Mouse (Mus musculus): ENCODE data around the gene Fam234a. TPM values are rescaled to one million over a fixed set of nuclear protein-coding genes. Genes with fewer than 3 reads are reported as not detected.

The Fam234a gene
- total and polyA plus RNA-seq, 3 experiments: 0.10 TPM; not detected in 2

GRCm38 (mm10) chr17:26207686-26208085, 36.4 kb downstream of the Fam234a start, which contains the start of gene Arhgdig:
Gene Arhgdig (minus strand): TSS chr17:26207786.
- no peaks in the 10 kb centered on the region for H3K9me3 ChIP-seq (replicated peaks; ENCODE audit: insufficient read depth, low read length)
- no peaks in the 10 kb centered on the region for H3K4me1 ChIP-seq (ENCODE audit: control insufficient read depth in 1 of 2, insufficient read depth in 2 of 2, low read length in 2 of 2)
- H3K27me3 ChIP-seq (ENCODE audit: control insufficient read depth in 1 of 2, insufficient read depth in 2 of 2, low read length in 2 of 2): no peaks in the 10 kb centered on the region
- DNase-seq (ENCODE audit: low read depth, low spot score): no peak
- no peaks in the 10 kb centered on the region for H3K36me3 ChIP-seq (ENCODE audit: control insufficient read depth in 1 of 2, insufficient read depth in 2 of 2, low read length in 2 of 2)
- no peak within 1 kb of the TSS for H3K9ac ChIP-seq (ENCODE audit: control insufficient read depth, low read depth, low read length, poor library complexity, severe bottlenecking)
- TF ChIP-seq BHLHE40 (IDR thresholded peaks at IDR 0.05; ENCODE audit: borderline replicate concordance, low read depth, low read length) (no peak), MXI1 (IDR thresholded peaks at IDR 0.05; ENCODE audit: low read depth, low read length) (no peak), MAFK (IDR thresholded peaks at IDR 0.05; ENCODE audit: borderline replicate concordance, low read depth, low read length) (no peak), MYC (IDR thresholded peaks at IDR 0.05; ENCODE audit: low read depth, low read length) (no peak), ETS1 (IDR thresholded peaks at IDR 0.05; ENCODE audit: low read depth, low read length) (no peak), EP300 (IDR thresholded peaks at IDR 0.05; ENCODE audit: low read depth in 1 of 2, low read length in 2 of 2) (no peak), SIN3A (IDR thresholded peaks at IDR 0.05; ENCODE audit: low read length) (no peak), JUND (IDR thresholded peaks at IDR 0.05; ENCODE audit: low read depth, low read length) (no peak), ZMIZ1 (IDR thresholded peaks at IDR 0.05; ENCODE audit: low read depth, low read length) (no peak), MAX (IDR thresholded peaks at IDR 0.05; ENCODE audit: low read length) (no peak), MAZ (IDR thresholded peaks at IDR 0.05; ENCODE audit: low read depth, low read length) (no peak), ELF1 (IDR thresholded peaks at IDR 0.05; ENCODE audit: low read depth, low read length) (no peak), NELFE (IDR thresholded peaks at IDR 0.05; ENCODE audit: low read depth, low read length) (no peak), TBP (IDR thresholded peaks at IDR 0.05; ENCODE audit: low read depth, low read length) (no peak), E2F4 (IDR thresholded peaks at IDR 0.05; ENCODE audit: borderline replicate concordance, low read depth, low read length) (no peak), RCOR1 (IDR thresholded peaks at IDR 0.05; ENCODE audit: low read depth, low read length) (no peak)
- no peaks in the 10 kb centered on the region for H3K79me2 ChIP-seq (ENCODE audit: control insufficient read depth, insufficient read depth, low read length, poor library complexity)
- H3K4me3 ChIP-seq (ENCODE audit: control insufficient read depth in 1 of 2, insufficient read depth in 1 of 2, low read depth in 2 of 2, low read length in 2 of 2): no peak within 1 kb of the TSS
- no peak within 1 kb of the TSS for H3K27ac ChIP-seq (ENCODE audit: control insufficient read depth, low read depth, low read length)

- H3K36me3 ChIP-seq (ENCODE audit: control insufficient read depth in 1 of 2, insufficient read depth in 2 of 2, low read length in 2 of 2): no peaks in the 10 kb centered on the region; a peak in 1 of 4 replicates
- H3K27me3 ChIP-seq (ENCODE audit: control insufficient read depth in 1 of 2, insufficient read depth in 2 of 2, low read length in 2 of 2): no peaks in the 10 kb centered on the region
Measured at GRCm38 (mm10) chr17:26206392-26206791, 37.6 kb downstream of the Fam234a start.

More at GRCm38 (mm10) chr17:26206392-26206791, 37.6 kb downstream of the Fam234a start:
- H3K79me2 ChIP-seq (ENCODE audit: control insufficient read depth, insufficient read depth, low read length, poor library complexity): no peaks in the 10 kb centered on the region
- TF ChIP-seq ELF1 (IDR thresholded peaks at IDR 0.05; ENCODE audit: low read depth, low read length) (no peak), MAZ (IDR thresholded peaks at IDR 0.05; ENCODE audit: low read depth, low read length) (no peak), POLR2AphosphoS2 (IDR thresholded peaks at IDR 0.05; ENCODE audit: low read length) (no peak), NRF1 (IDR thresholded peaks at IDR 0.05; ENCODE audit: insufficient read depth, low read depth, low read length, poor library complexity, severe bottlenecking) (no peak), SMC3 (IDR thresholded peaks at IDR 0.05; ENCODE audit: low read depth, low read length) (no peak), HCFC1 (IDR thresholded peaks at IDR 0.05; ENCODE audit: low read depth, low read length) (no peak), MAFK (IDR thresholded peaks at IDR 0.05; ENCODE audit: borderline replicate concordance, low read depth, low read length) (no peak), MYB (IDR thresholded peaks at IDR 0.05; ENCODE audit: low read depth, low read length) (no peak), UBTF (IDR thresholded peaks at IDR 0.05; ENCODE audit: borderline replicate concordance, insufficient read depth, low read depth, low read length) (no peak)
- DNase-seq (ENCODE audit: low read depth, low spot score): no peak
- H3K9me3 ChIP-seq (replicated peaks; ENCODE audit: insufficient read depth, low read length): no peaks in the 10 kb centered on the region
- H3K4me3 ChIP-seq (ENCODE audit: control insufficient read depth in 1 of 2, insufficient read depth in 1 of 2, low read depth in 2 of 2, low read length in 2 of 2): no peak overlapping the region
- no peak overlapping the region for H3K9ac ChIP-seq (ENCODE audit: control insufficient read depth, low read depth, low read length, poor library complexity, severe bottlenecking)
- no peak overlapping the region for H3K27ac ChIP-seq (ENCODE audit: control insufficient read depth, low read depth, low read length)
- peaks cover 2 to 10% of the 10 kb centered on the region in 2 experiments; a peak in 3 of 4 replicates for H3K4me1 ChIP-seq (ENCODE audit: control insufficient read depth in 1 of 2, insufficient read depth in 2 of 2, low read length in 2 of 2)
